Mouse (Mus musculus): ENCODE data around the gene Hoxd9.

- TF ChIP-seq POLR2A (IDR thresholded peaks at IDR 0.05; ENCODE audit: insufficient read depth, low read length) (no peak), EP300 (IDR thresholded peaks at IDR 0.05; ENCODE audit: insufficient read depth, low read depth, low read length) (no peak)
These were observed 3.5 kb upstream of the Hoxd9 start for GRCm38 (mm10) chr2:74694066-74694465.

Data from ES-Bruce4 (cell line).